Mouse (Mus musculus) myocyte (in vitro differentiated cells): ENCODE measurements around the gene Ubap2.

ENCODE experiments used
- CEBPB ChIP-seq: IDR thresholded peaks from 2 replicates; pipeline ENCODE4 v1.6.1; 2011; ENCODE audit warnings: mild to moderate bottlenecking, moderate library complexity; ENCODE audit not compliant: poor library complexity, insufficient read depth, severe bottlenecking
- MAX ChIP-seq: IDR thresholded peaks from one replicate; pipeline ENCODE4 v1.6.1; 2011; ENCODE audit warnings: low read depth, mild to moderate bottlenecking, control low read depth
- MYOD1 ChIP-seq, 3 experiments: IDR thresholded peaks; one replicate each; pipeline ENCODE4 v1.6.1; 2011; ENCODE audit warnings: control low read depth in 2 of 3, low read depth in 2 of 3, mild to moderate bottlenecking in 2 of 3, moderate library complexity in 1 of 3; ENCODE audit not compliant: insufficient read length in 2 of 3, control insufficient read depth in 1 of 3
- MYOG ChIP-seq, 3 experiments: IDR thresholded peaks; one replicate each; pipeline ENCODE4 v1.6.1; 2011; ENCODE audit warnings: control low read depth in 2 of 3, low read depth in 2 of 3, mild to moderate bottlenecking in 2 of 3; ENCODE audit not compliant: insufficient read length in 2 of 3, control insufficient read depth in 1 of 3, insufficient read depth in 1 of 3
- POLR2A ChIP-seq: IDR thresholded peaks from one replicate; pipeline ENCODE4 v1.6.1; 2011; ENCODE audit warnings: low read depth, mild to moderate bottlenecking, control low read depth, moderate library complexity; ENCODE audit not compliant: insufficient read length
- POLR2AphosphoS2 ChIP-seq: IDR thresholded peaks from one replicate; pipeline ENCODE4 v1.6.1; 2011; ENCODE audit warnings: low read depth, control low read depth; ENCODE audit not compliant: insufficient read length
- TCF12 ChIP-seq: IDR thresholded peaks from one replicate; pipeline ENCODE4 v1.6.1; 2011; ENCODE audit warnings: mild to moderate bottlenecking, control low read depth; ENCODE audit not compliant: poor library complexity, insufficient read depth, severe bottlenecking

- TF ChIP-seq TCF12 (no peak), CEBPB (no peak), POLR2A (no peak), MYOD1 (IDR thresholded peaks at IDR 0.05; ENCODE audit: control insufficient read depth in 1 of 3, insufficient read length in 2 of 3, low read depth in 2 of 3) (no peak), MYOG (IDR thresholded peaks at IDR 0.05; ENCODE audit: control insufficient read depth in 1 of 3, insufficient read depth in 1 of 3, insufficient read length in 2 of 3, low read depth in 2 of 3) (no peak), MAX (no peak), POLR2AphosphoS2 (no peak)
Observed at GRCm38 (mm10) chr4:41205751-41206150, 69.2 kb downstream of the Ubap2 start.
